Mouse (Mus musculus): ENCODE data around the gene Golim4.
"Not testable (repeated sequence)": the region's sequence is repeated elsewhere in the genome, so short reads cannot be mapped to it uniquely, and the experiment has no call there.

The Golim4 gene

GRCm38 (mm10) chr3:75956551-75957302, at the start of gene Golim4:
Gene Golim4, minus strand, starts transcription at chr3:75956949.
- peak; percentile 94 to 97 for DNase-seq

- DNase-seq, result no peak
These were observed 48.9 kb upstream of the Golim4 start for GRCm38 (mm10) chr3:76005621-76006020.

- DNase-seq, result peak; percentile 3 to 21
These were observed 44.4 kb upstream of the Golim4 start for GRCm38 (mm10) chr3:76001156-76001555.

GRCm38 (mm10) chr3:76000481-76000880, 43.7 kb upstream of the Golim4 start:
- DNase-seq, result no peak

- not testable (repeated sequence) for DNase-seq
These were observed 24.4 kb upstream of the Golim4 start for GRCm38 (mm10) chr3:75981031-75981750.

- DNase-seq, result not testable (repeated sequence)
These were observed 6.3 kb upstream of the Golim4 start for GRCm38 (mm10) chr3:75962784-75963772.

DNA sequence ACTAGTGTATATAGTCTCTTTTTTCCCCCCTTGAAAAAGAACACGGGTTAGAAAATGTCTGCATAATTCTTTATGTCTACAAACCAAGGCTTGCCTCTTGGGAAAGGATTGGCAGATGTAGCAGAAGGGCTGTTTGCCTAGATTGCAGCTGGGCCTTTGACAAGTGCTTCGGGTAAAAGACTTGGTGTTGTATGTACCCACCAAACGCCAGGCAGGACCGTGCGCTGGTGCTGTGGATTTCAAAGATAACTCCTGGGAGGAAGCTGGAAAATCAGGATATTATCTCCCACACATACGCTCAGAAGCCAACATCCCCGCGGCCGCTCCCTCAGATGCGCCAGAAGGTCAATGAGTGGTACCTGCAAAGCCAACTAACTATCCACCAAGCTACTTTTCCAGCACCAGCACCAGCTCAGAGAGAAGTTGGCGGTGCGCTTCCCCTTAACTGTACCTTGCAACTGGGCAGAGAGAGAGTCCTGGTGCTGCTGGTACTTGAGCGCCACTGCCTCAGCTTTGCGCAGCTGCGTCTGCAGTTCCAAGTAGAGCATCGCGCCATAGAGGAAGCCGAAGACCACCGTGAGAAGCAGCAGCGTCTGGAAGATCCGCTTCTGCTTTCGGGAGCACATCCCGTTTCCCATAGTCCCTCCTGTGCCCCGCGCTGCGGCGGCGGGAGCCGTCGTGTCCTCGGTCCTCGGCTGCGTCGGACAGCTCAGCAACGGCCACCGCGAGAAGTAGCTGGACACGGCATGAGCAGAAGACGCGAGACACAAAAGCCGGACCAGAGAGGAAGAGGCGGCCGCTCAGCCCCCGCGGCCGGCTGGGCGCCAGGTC, 873 bp downstream of the Golim4 start:
- DNase-seq, result no peak

DNA sequence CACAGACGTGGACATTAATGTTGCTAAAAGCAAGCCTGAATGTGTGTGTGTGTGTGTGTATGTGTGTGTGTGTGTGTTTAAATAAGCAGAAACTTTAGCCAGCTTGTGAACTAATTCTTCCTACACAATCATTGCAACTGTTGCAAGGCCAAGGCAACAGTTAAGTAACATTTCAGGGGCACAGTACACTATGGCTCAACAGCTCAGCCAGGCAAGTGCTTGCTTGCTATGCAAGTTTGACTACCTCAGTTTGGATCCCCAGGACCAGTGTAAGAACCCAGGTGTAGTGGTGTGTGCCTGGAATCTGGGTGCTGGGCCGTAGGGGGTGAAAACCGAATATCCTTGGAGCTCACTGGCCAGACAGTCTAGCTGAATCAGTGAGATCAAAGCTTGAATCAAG, 2.6 kb downstream of the Golim4 start:
- peak in 1 of 2 experiments; percentile 15 for DNase-seq

DNA sequence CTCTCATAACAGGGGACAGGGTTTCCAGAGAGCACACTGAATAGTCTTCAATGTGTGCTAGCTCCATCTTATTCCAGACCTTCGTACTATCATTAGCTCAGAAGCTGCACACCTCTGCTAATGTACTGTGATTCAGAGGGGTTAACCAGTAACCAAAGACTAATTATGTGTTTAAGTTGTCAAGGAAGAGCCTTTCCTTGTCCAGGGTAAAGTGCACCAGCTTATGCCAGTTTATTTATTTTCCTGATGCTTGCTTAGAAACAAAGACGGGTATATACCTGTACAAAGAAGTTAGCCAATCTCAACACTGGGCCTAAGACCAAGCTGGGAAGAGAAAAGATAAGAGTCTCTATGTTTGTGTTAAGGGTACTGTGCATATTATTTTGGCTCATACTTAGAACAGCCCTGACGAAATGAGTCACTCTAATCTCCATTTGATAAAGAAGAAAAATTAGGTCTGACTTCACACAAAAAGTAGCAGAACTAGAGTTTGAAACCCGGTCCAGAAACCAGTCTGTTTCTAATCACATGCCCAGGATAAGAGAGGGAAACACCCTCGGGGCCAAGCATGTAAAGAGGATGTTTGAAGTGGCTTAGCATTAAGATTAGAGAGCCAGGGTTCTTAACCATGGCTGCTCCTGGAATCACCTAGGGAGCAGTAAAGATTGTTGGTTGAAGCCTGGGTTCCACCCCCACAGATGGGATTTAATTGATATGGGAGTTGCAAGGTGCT, 4.3 kb downstream of the Golim4 start:
- DNase-seq, result no peak

DNA sequence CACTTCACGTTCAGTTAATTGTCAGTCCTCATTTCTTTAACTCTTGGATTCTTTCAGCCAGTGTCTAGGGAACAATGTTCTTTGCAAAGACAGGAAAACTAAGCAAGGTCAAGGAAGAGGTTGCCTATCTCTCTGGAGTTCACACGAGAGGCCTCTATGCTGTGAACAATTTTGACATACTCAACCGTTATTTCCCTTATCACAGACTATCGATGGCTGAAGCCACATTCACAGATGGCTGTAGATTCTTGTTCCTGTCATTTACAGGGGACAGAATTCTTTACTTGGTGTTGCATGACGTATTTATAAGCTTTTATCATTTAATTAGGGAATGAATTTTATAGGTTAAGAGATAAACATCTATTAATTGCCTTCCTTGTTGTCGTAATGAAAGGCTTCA, 5.9 kb downstream of the Golim4 start:
- no peak for DNase-seq

GRCm38 (mm10) chr3:75949358-75949757, 7.4 kb downstream of the Golim4 start:
- no peak for DNase-seq

GRCm38 (mm10) chr3:75948541-75949095, 8.1 kb downstream of the Golim4 start:
- no peak for DNase-seq

DNA sequence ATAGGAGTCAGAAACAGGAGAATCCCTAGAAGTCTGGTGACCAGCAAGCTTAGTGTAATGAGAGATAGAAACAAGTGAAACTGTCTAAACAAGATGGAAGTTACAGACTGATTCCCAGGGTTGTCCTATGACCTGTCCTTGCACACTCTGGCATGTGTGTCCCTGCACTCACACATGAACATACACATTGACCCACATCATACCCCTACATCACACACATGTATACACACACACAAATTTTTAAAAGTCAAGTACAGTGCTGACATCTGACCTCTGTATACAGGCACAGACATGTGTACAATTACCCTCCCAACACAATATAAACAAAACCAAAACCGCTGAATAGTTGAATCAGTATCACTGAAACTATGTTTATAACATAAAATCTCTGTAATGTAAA, 8.7 kb downstream of the Golim4 start:
- DNase-seq, result no peak

- DNase-seq, result peak; percentile 39 to 47
These were observed 14.3 kb downstream of the Golim4 start for GRCm38 (mm10) chr3:75942303-75943060.

DNA sequence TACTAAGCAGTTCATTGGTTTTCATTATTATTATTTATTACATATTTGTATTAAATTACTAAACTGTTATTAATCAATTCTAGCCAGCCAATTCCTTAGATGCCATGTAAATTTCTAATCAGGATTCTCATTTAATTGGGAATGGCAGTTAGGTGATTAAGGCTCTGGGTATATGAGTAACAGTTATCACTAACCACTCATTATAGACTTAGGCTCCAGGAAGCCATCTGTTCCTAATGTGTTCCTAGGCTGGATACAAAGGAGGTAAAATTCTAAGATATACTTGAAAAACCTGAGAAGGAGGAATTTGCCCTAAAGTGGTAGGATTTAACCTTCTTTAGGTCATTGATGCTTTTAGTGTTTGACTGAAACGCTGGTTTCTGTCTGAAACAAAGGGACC, 14.9 kb downstream of the Golim4 start:
- DNase-seq, result no peak

DNA sequence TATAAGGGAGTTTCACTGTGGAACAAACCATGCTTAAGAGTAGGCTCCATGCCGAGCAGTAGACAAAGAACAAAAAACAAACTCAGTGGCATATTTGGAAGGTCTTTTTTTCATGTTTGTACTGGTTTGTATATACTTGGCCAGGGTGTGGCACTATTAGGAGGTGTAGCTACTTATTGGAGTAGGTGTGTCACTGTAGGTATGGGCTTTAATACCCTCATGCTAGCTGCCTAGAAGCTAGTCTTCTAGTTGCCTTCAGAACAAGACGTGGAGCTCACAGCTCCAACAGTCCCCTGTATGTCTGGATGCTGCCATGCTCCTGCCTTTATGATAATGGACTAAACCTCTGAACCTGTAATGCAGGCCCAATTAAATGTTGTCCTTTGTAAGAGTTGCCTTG, 20.6 kb downstream of the Golim4 start:
- DNase-seq, result no peak

DNA sequence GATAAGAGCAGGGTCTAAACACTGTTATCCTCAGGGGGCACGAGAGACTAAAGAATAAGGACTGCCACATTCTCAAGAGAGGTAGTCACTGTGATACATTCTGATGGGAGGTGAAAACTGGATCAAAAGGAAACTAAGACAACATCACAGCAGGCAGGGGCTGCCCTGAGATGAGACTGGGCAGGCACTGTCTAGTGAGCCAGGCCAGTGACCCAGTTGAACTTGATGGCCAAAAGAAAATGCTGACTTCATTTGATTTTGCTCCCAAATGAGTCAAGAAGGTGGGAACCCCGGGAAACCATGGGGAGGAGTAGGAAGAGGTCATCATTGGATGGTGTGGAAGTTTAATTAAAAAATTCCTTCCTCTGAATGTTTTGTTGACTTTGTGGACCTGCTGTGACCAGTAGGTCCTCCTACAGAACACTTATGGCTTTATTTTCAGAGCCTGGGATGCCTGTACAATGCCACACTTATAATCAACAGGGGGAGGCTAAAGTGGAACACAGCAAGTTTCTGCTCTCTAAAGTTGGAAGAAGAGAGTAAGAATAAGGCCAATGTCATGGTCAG, 26.0 kb downstream of the Golim4 start:
- peak in 1 of 2 experiments; percentile 31 for DNase-seq

- no peak for DNase-seq
These were observed 26.7 kb downstream of the Golim4 start for GRCm38 (mm10) chr3:75929926-75930548.

- no peak for DNase-seq
These were observed 30.4 kb downstream of the Golim4 start for GRCm38 (mm10) chr3:75926327-75926726.

Data from kidney, postnatal 4 days (tissue).